Mouse (Mus musculus) kidney, embryonic 16.5 days (tissue): ENCODE data around the gene Gm9639. TPM values are rescaled to one million over a fixed set of nuclear protein-coding genes. Genes with fewer than 3 reads are reported as not detected.
"Not testable (repeated sequence)": the region's sequence is repeated elsewhere in the genome, so short reads cannot be mapped to it uniquely, and the experiment has no call there.

Experiments used
- ATAC-seq: fragments of 200-750 bp; cut with Nextera tagmentation; 2 replicates; pipeline ENCODE4 v1.8.0; 2017; ENCODE audit warnings: moderate TSS enrichment; ENCODE audit not compliant: low FRiP score, low TSS enrichment
- H3K27ac ChIP-seq: fragments of 300-500 bp; sonication (generic); 2 replicates; pipeline ENCODE4 v1.5.1; 2014; ENCODE audit warnings: low read length
- H3K27me3 ChIP-seq: fragments of 300-500 bp; sonication (generic); 2 replicates; pipeline ENCODE4 v1.6.1; 2014; ENCODE audit warnings: low read length, control low read depth, mixed read lengths; ENCODE audit not compliant: insufficient read depth
- H3K36me3 ChIP-seq: fragments of 300-500 bp; sonication (generic); 2 replicates; pipeline ENCODE4 v1.6.1; 2014; ENCODE audit warnings: low read length, control low read depth, mixed read lengths; ENCODE audit not compliant: insufficient read depth
- H3K4me1 ChIP-seq: fragments of 300-500 bp; sonication (generic); 2 replicates; pipeline ENCODE4 v1.6.1; 2014; ENCODE audit warnings: low read length, control low read depth, mixed read lengths; ENCODE audit not compliant: insufficient read depth
- H3K4me2 ChIP-seq: fragments of 300-500 bp; sonication (generic); replicated peaks from 2 replicates; pipeline ENCODE4 v1.6.1; 2014; ENCODE audit warnings: low read depth, low read length
- H3K4me3 ChIP-seq: fragments of 300-500 bp; sonication (generic); 2 replicates; pipeline ENCODE4 v1.5.1; 2014; ENCODE audit warnings: mild to moderate bottlenecking, low read length
- H3K9ac ChIP-seq: fragments of 300-500 bp; sonication (generic); replicated peaks from 2 replicates; pipeline ENCODE4 v1.6.1; 2014; ENCODE audit warnings: low read length
- H3K9me3 ChIP-seq: fragments of 300-500 bp; sonication (generic); 2 replicates; pipeline ENCODE4 v1.6.1; 2016; ENCODE audit warnings: low read length, control low read depth
- WGBS: fragments of 180-500 bp; shearing (Covaris S2); extraction: QIAGEN DNeasy Blood & Tissue Kit; methylation state at CpG from one replicate; pipeline ENCODE4 v1.1.7; 2014; 5-methylcytosine and 5-hydroxymethylcytosine counted together
- polyA plus RNA-seq: library from polyadenylated mRNA; unstranded; fragments of >200 nt; fragmentation: Nextera tagmentation; extraction: Ambion mirVana; gene quantifications from 2 replicates; pipeline ENCODE4 v1.2.1, GENCODE M21; 2015

The Gm9639 gene
- polyA plus RNA-seq, 1 experiment from 2014 or later: not detected

DNA sequence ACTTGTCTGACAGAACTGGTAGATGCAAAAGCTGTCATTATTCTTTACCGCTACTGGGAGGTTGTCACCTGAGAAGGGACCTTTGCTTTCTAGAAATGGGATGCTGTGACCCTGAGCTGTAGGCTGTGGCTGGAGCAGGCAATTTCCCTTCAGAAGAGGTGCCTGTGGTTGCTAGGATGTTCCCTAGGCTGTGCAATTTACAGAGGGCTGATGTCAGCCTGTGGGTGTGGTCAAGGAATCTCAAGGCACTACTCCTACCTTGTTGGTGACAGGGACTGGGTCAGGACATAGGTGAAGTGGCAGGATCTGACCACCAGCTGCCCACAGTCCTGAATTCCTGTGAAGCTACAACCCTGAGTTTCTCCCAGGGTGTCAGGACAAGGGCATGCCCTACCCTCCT lies 25.1 kb downstream of the Gm9639 start:
- WGBS: 62% methylated on average over 1 of the region's 1 CpGs
- H3K9ac ChIP-seq: no peak overlapping the region
- no peak overlapping the region for H3K27ac ChIP-seq
- no peaks in the 10 kb centered on the region for H3K9me3 ChIP-seq
- ATAC-seq: no peak
- no peaks in the 10 kb centered on the region for H3K36me3 ChIP-seq
- H3K27me3 ChIP-seq: no peaks in the 10 kb centered on the region
- H3K4me2 ChIP-seq: no peak overlapping the region
- H3K4me3 ChIP-seq: no peak overlapping the region
- no peaks in the 10 kb centered on the region for H3K4me1 ChIP-seq

DNA sequence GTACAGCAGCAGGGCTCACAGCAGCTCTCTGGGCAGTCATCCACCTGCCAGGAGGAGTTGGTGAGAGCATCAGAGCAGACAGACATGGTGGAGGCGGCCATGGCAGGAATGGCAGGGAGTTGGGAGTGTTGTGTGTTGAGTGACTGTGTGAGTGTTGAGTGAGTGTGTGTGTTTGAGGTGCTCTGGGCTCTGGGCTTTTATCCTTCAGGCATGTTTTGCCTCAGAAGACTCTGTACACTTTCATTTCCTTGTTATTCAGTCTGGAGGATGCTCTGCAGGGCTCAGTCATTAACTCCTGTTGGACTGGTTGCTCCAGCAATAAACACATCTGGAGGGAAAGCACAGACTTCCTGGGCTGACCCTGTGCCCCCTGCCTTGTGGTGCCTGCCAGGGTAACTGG lies 35.3 kb downstream of the Gm9639 start, which contains the start of gene Gm3233:
Gm3233 (minus strand) TSS at position 101 of the 400 bp plus-strand sequence.
- not testable (repeated sequence) for H3K4me2 ChIP-seq, H3K4me3 ChIP-seq, H3K27me3 ChIP-seq, H3K9ac ChIP-seq, H3K36me3 ChIP-seq, ATAC-seq, H3K27ac ChIP-seq, H3K4me1 ChIP-seq, H3K9me3 ChIP-seq
- no CpG with 5 or more reads among the region's 1 CpGs for WGBS

DNA sequence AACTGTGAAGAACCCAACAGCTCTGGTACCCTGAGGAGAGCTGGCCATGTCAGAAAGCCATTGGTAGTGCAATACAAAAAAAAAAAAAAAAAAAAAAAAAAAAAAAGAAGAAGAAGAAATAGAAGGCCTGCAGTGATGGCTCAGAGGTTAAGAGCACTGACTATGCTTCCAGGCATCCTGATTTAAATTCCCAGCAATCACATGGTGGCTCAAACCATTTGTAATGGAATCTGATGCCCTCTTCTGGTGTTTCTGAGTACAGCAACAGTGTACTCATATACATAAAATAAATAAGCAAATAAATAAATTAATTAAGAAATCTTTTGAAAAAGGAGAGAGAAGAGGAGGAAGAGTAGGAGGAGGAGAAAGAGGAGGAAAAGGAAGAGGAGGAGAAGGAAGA lies 41.4 kb downstream of the Gm9639 start:
- Histone ChIP-seq H3K4me2 (no peak overlapping the region), H3K27ac (no peak overlapping the region), H3K27me3 (no peaks in the 10 kb centered on the region), H3K36me3 (no peaks in the 10 kb centered on the region), H3K9me3 (no peaks in the 10 kb centered on the region), H3K9ac (no peak overlapping the region), H3K4me3 (no peak overlapping the region), H3K4me1 (no peaks in the 10 kb centered on the region)
- no peak for ATAC-seq

DNA sequence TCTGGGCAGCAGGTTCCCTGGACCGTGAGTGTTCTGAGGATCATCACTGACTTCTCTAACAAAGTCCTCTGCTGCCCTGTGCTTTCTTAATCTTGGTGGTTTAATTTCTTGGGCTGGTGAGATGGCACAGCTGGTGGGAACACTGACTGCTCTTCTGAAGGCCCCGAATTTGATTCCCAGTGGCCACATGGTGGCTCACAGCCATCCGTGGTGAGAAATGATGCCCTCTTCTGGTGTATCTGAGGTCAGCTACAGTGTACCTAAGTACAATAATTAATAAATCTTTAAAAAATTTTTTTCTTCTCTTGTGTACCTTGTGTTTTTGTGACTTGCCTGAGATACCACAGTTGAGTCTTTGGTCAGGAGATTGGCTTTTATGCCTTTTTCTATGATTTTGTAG lies 42.6 kb downstream of the Gm9639 start:
- 63% methylated on average over 3 of the region's 3 CpGs for WGBS
- H3K9me3 ChIP-seq, H3K9ac ChIP-seq: not testable (repeated sequence)

DNA sequence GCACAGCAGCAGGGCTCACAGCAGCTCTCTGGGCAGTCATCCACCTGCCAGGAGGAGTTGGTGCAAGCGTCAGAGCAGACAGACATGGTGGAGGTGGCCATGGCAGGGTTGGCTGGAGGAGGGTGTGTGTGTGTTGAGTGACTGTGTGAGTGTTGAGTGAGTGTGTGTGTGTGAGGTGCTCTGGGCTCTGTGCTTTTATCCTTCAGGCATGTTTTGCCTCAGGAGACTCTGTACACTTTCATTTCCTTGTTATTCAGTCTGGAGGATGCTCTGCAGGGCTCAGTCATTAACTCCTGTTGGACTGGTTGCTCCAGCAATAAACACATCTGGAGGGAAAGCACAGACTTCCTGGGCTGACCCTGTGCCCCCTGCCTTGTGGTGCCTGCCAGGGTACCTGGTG lies 43.6 kb downstream of the Gm9639 start, which contains the start of gene Gm9736:
Gm9736 (minus strand) TSS at position 101 of the 400 bp plus-strand sequence.
- not testable (repeated sequence) for ATAC-seq, H3K9ac ChIP-seq, H3K27ac ChIP-seq, H3K36me3 ChIP-seq, H3K4me3 ChIP-seq, H3K27me3 ChIP-seq, H3K4me2 ChIP-seq, H3K9me3 ChIP-seq, H3K4me1 ChIP-seq
- 64% methylated on average over 1 of the region's 1 CpGs for WGBS

More for the DNA sequence above, 42.6 kb downstream of the Gm9639 start:
- H3K27me3 ChIP-seq, H3K4me1 ChIP-seq, ATAC-seq, H3K4me2 ChIP-seq, H3K27ac ChIP-seq, H3K4me3 ChIP-seq, H3K36me3 ChIP-seq: not testable (repeated sequence)

DNA sequence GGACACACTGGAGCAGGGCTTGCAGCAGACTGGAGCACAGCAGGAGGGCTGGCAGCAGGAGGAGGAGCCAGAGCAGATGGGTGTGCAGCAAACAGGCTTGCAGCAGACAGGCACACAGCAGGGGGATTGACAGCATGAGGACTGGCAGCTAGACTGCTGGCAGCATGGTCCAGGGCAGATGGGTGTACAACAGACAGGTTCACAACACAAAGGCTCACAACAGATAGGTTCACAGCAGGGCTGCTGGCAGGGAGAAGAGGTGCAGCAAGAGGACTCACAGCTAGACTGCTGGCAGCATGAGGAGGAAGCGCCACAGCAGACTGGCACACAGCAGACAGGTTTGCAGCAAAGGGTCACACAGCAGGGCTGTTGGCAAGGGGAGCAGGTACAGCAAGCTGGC lies 44.2 kb downstream of the Gm9639 start:
- H3K4me1 ChIP-seq, H3K9ac ChIP-seq, H3K4me3 ChIP-seq, H3K27ac ChIP-seq, H3K4me2 ChIP-seq, H3K27me3 ChIP-seq, ATAC-seq, H3K36me3 ChIP-seq, H3K9me3 ChIP-seq: not testable (repeated sequence)
- WGBS: 77% methylated on average over 1 of the region's 1 CpGs

Other genes starting within 250 kb of the Gm9639 start
- 194 and 206 TPM in 2 replicates for gene Pttg1ip, start 213.4 kb downstream of the Gm9639 start, polyA plus RNA-seq
- gene Sumo3, start 189.0 kb downstream of the Gm9639 start, polyA plus RNA-seq: 365 and 369 TPM in 2 replicates
- gene Gm49325, start 188.9 kb downstream of the Gm9639 start, polyA plus RNA-seq: 2.2 TPM in 1 of 2 replicates, not detected in the other
- 78.8 and 90.2 TPM in 2 replicates for gene Ube2g2, start 172.8 kb downstream of the Gm9639 start, polyA plus RNA-seq
- gene Tspear, start 108.5 kb downstream of the Gm9639 start, polyA plus RNA-seq: 0.26 and 0.71 TPM in 2 replicates
- gene Gm19402, start 104.3 kb downstream of the Gm9639 start, polyA plus RNA-seq: not detected in 2 replicates
- gene Gm9508, start 97.8 kb downstream of the Gm9639 start, polyA plus RNA-seq: not detected in 2 replicates
- not detected in 2 replicates for gene Gm10272, start 88.5 kb downstream of the Gm9639 start, polyA plus RNA-seq
- gene Gm10024, start 83.6 kb downstream of the Gm9639 start, polyA plus RNA-seq: not detected in 2 replicates
- gene Gm10142, start 79.3 kb downstream of the Gm9639 start, polyA plus RNA-seq: not detected in 2 replicates
- gene Krtap12-1, start 74.5 kb downstream of the Gm9639 start, polyA plus RNA-seq: not detected in 2 replicates
- not detected in 2 replicates for gene Gm10100, start 68.6 kb downstream of the Gm9639 start, polyA plus RNA-seq
- not detected in 2 replicates for gene Gm18596, start 52.4 kb downstream of the Gm9639 start, polyA plus RNA-seq
- gene Gm9736, start 43.7 kb downstream of the Gm9639 start, polyA plus RNA-seq: not detected in 2 replicates
- not detected in 2 replicates for gene Gm3233, start 35.4 kb downstream of the Gm9639 start, polyA plus RNA-seq
- not detected in 2 replicates for gene Gm3238, start 23.8 kb downstream of the Gm9639 start, polyA plus RNA-seq
- not detected in 2 replicates for gene Gm7138, start 18.1 kb downstream of the Gm9639 start, polyA plus RNA-seq
- gene Gm3250, start 12.5 kb downstream of the Gm9639 start, polyA plus RNA-seq: not detected in 2 replicates
- gene Gm7137, start 6.9 kb downstream of the Gm9639 start, polyA plus RNA-seq: not detected in 2 replicates
- gene Gm19668, start 4.1 kb upstream of the Gm9639 start, polyA plus RNA-seq: not detected in 2 replicates
- not detected in 2 replicates for gene Gm9507, start 16.8 kb upstream of the Gm9639 start, polyA plus RNA-seq
- gene Gm2696, start 19.6 kb upstream of the Gm9639 start, polyA plus RNA-seq: not detected in 2 replicates
- not detected in 2 replicates for gene Krtap10-4, start 32.0 kb upstream of the Gm9639 start, polyA plus RNA-seq
- gene Krtap10-10, start 40.9 kb upstream of the Gm9639 start, polyA plus RNA-seq: not detected in 2 replicates
- not detected in 2 replicates for gene Gm36176, start 51.7 kb upstream of the Gm9639 start, polyA plus RNA-seq
- not detected in 2 replicates for gene Gm10318, start 57.8 kb upstream of the Gm9639 start, polyA plus RNA-seq
- gene Gm3285, start 66.9 kb upstream of the Gm9639 start, polyA plus RNA-seq: not detected in 2 replicates
- 4.6 and 4.9 TPM in 2 replicates for gene Lrrc3, start 107.5 kb upstream of the Gm9639 start, polyA plus RNA-seq
- 0.59 and 0.95 TPM in 2 replicates for gene Trpm2, start 175.5 kb upstream of the Gm9639 start, polyA plus RNA-seq
- gene 1810043G02Rik, start 183.4 kb upstream of the Gm9639 start, polyA plus RNA-seq: 33.9 and 34.2 TPM in 2 replicates
- gene Pfkl, start 215.0 kb upstream of the Gm9639 start, polyA plus RNA-seq: 190 and 194 TPM in 2 replicates
- gene Dnmt3l, start 246.9 kb upstream of the Gm9639 start, polyA plus RNA-seq: 0.49 and 1.2 TPM in 2 replicates
- gene Aire, start 248.5 kb upstream of the Gm9639 start, polyA plus RNA-seq: 1.7 and 2.1 TPM in 2 replicates